Mouse (Mus musculus): Measurements from ENCODE around the gene Supt3. TPM values are rescaled to one million over a fixed set of nuclear protein-coding genes. Genes with fewer than 3 reads are reported as not detected.

Supt3 gene
- polyA plus RNA-seq, 1 experiment = 15.9 TPM

GRCm38 (mm10) chr17:45051971-45052370, 275.0 kb downstream of the Supt3 start:
- no peak overlapping the region for H3K9ac ChIP-seq (ENCODE audit: low read depth, poor library complexity, severe bottlenecking)
- no peaks in the 10 kb centered on the region for H3K36me3 ChIP-seq (ENCODE audit: control insufficient read depth, insufficient read depth, low read length, poor library complexity, severe bottlenecking)
- no peaks in the 10 kb centered on the region for H3K27me3 ChIP-seq (ENCODE audit: control insufficient read depth, insufficient read depth, low read length, poor library complexity, severe bottlenecking)
- no peaks in the 10 kb centered on the region for H3K9me3 ChIP-seq (replicated peaks; ENCODE audit: control insufficient read depth, insufficient read depth, low read length, poor library complexity, severe bottlenecking)
- TF ChIP-seq CTCF (IDR thresholded peaks at IDR 0.05; ENCODE audit: low read depth, low read length) = no peak
- TF ChIP-seq EP300 (IDR thresholded peaks at IDR 0.05; ENCODE audit: insufficient read depth, low read depth, low read length) = no peak
- TF ChIP-seq POLR2A (IDR thresholded peaks at IDR 0.05; ENCODE audit: insufficient read depth, low read length) = no peak
- no peak overlapping the region for H3K4me3 ChIP-seq (ENCODE audit: low read depth, low read length)
- no peak overlapping the region for H3K27ac ChIP-seq (ENCODE audit: insufficient read depth, low read length)
- no peaks in the 10 kb centered on the region for H3K4me1 ChIP-seq (ENCODE audit: control insufficient read depth, insufficient read depth, low read length)

GRCm38 (mm10) chr17:45053371-45053770, 276.4 kb downstream of the Supt3 start:
- no peaks in the 10 kb centered on the region for H3K4me1 ChIP-seq (ENCODE audit: control insufficient read depth, insufficient read depth, low read length)
- H3K9ac ChIP-seq (ENCODE audit: low read depth, poor library complexity, severe bottlenecking) = no peak overlapping the region
- H3K27me3 ChIP-seq (ENCODE audit: control insufficient read depth, insufficient read depth, low read length, poor library complexity, severe bottlenecking) = no peaks in the 10 kb centered on the region
- no peaks in the 10 kb centered on the region for H3K9me3 ChIP-seq (replicated peaks; ENCODE audit: control insufficient read depth, insufficient read depth, low read length, poor library complexity, severe bottlenecking)
- TF ChIP-seq EP300 (IDR thresholded peaks at IDR 0.05; ENCODE audit: insufficient read depth, low read depth, low read length) (no peak), POLR2A (IDR thresholded peaks at IDR 0.05; ENCODE audit: insufficient read depth, low read length) (no peak), CTCF (IDR thresholded peaks at IDR 0.05; ENCODE audit: low read depth, low read length) (no peak)
- H3K36me3 ChIP-seq (ENCODE audit: control insufficient read depth, insufficient read depth, low read length, poor library complexity, severe bottlenecking) = no peaks in the 10 kb centered on the region
- H3K27ac ChIP-seq (ENCODE audit: insufficient read depth, low read length) = no peak overlapping the region
- H3K4me3 ChIP-seq (ENCODE audit: low read depth, low read length) = no peak overlapping the region

GRCm38 (mm10) chr17:45054526-45054925, 277.6 kb downstream of the Supt3 start:
- H3K9ac ChIP-seq (ENCODE audit: low read depth, poor library complexity, severe bottlenecking) = no peak overlapping the region

DNA sequence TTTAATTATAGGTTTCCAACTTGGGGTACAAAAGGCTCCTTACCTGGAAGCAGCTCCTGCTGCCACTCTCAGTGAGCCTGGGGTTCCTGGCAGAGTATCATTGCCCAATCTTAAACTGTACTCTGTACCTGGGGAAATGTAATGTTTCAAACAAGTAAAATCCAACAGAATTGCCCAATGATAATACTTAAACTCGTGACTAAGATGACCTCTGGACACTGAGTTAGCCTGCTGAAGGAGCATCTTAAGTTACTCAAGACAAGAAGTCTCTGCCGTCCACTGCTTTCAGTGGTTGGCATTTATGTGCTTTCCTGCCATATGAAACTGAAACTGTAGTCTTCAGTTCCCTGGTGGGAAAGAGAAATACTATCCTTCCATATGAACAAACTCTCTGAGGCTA, 279.9 kb downstream of the Supt3 start:
- Histone ChIP-seq H3K27ac (ENCODE audit: insufficient read depth, low read length) (no peak overlapping the region), H3K4me1 (ENCODE audit: control insufficient read depth, insufficient read depth, low read length) (no peaks in the 10 kb centered on the region), H3K9ac (ENCODE audit: low read depth, poor library complexity, severe bottlenecking) (no peak overlapping the region), H3K36me3 (ENCODE audit: control insufficient read depth, insufficient read depth, low read length, poor library complexity, severe bottlenecking) (no peaks in the 10 kb centered on the region), H3K27me3 (ENCODE audit: control insufficient read depth, insufficient read depth, low read length, poor library complexity, severe bottlenecking) (no peaks in the 10 kb centered on the region), H3K4me3 (ENCODE audit: low read depth, low read length) (no peak overlapping the region), H3K9me3 (replicated peaks; ENCODE audit: control insufficient read depth, insufficient read depth, low read length, poor library complexity, severe bottlenecking) (no peaks in the 10 kb centered on the region)
- TF ChIP-seq EP300 (IDR thresholded peaks at IDR 0.05; ENCODE audit: insufficient read depth, low read depth, low read length) (no peak), CTCF (IDR thresholded peaks at IDR 0.05; ENCODE audit: low read depth, low read length) (no peak), POLR2A (IDR thresholded peaks at IDR 0.05; ENCODE audit: insufficient read depth, low read length) (no peak)

More at GRCm38 (mm10) chr17:45054526-45054925, 277.6 kb downstream of the Supt3 start:
- TF ChIP-seq CTCF (IDR thresholded peaks at IDR 0.05; ENCODE audit: low read depth, low read length) (no peak), POLR2A (IDR thresholded peaks at IDR 0.05; ENCODE audit: insufficient read depth, low read length) (no peak), EP300 (IDR thresholded peaks at IDR 0.05; ENCODE audit: insufficient read depth, low read depth, low read length) (no peak)
- no peaks in the 10 kb centered on the region for H3K27me3 ChIP-seq (ENCODE audit: control insufficient read depth, insufficient read depth, low read length, poor library complexity, severe bottlenecking)
- no peak overlapping the region for H3K4me3 ChIP-seq (ENCODE audit: low read depth, low read length)
- H3K4me1 ChIP-seq (ENCODE audit: control insufficient read depth, insufficient read depth, low read length) = no peaks in the 10 kb centered on the region
- no peak overlapping the region for H3K27ac ChIP-seq (ENCODE audit: insufficient read depth, low read length)
- no peaks in the 10 kb centered on the region for H3K9me3 ChIP-seq (replicated peaks; ENCODE audit: control insufficient read depth, insufficient read depth, low read length, poor library complexity, severe bottlenecking)
- H3K36me3 ChIP-seq (ENCODE audit: control insufficient read depth, insufficient read depth, low read length, poor library complexity, severe bottlenecking) = no peaks in the 10 kb centered on the region

- no peak for TF ChIP-seq EP300 (IDR thresholded peaks at IDR 0.05; ENCODE audit: insufficient read depth, low read depth, low read length)
- no peak for TF ChIP-seq POLR2A (IDR thresholded peaks at IDR 0.05; ENCODE audit: insufficient read depth, low read length)
- no peak for TF ChIP-seq CTCF (IDR thresholded peaks at IDR 0.05; ENCODE audit: low read depth, low read length)
- no peaks in the 10 kb centered on the region for H3K27me3 ChIP-seq (ENCODE audit: control insufficient read depth, insufficient read depth, low read length, poor library complexity, severe bottlenecking)
- H3K4me1 ChIP-seq (ENCODE audit: control insufficient read depth, insufficient read depth, low read length) = no peaks in the 10 kb centered on the region
- no peaks in the 10 kb centered on the region for H3K9me3 ChIP-seq (replicated peaks; ENCODE audit: control insufficient read depth, insufficient read depth, low read length, poor library complexity, severe bottlenecking)
- no peak overlapping the region for H3K27ac ChIP-seq (ENCODE audit: insufficient read depth, low read length)
- no peaks in the 10 kb centered on the region for H3K36me3 ChIP-seq (ENCODE audit: control insufficient read depth, insufficient read depth, low read length, poor library complexity, severe bottlenecking)
- H3K4me3 ChIP-seq (ENCODE audit: low read depth, low read length) = no peak overlapping the region
- H3K9ac ChIP-seq (ENCODE audit: low read depth, poor library complexity, severe bottlenecking) = no peak overlapping the region
Measured at GRCm38 (mm10) chr17:45057780-45058179, 280.8 kb downstream of the Supt3 start.

- no peaks in the 10 kb centered on the region for H3K27me3 ChIP-seq (ENCODE audit: control insufficient read depth, insufficient read depth, low read length, poor library complexity, severe bottlenecking)
- H3K4me3 ChIP-seq (ENCODE audit: low read depth, low read length) = no peak overlapping the region
- H3K9me3 ChIP-seq (replicated peaks; ENCODE audit: control insufficient read depth, insufficient read depth, low read length, poor library complexity, severe bottlenecking) = no peaks in the 10 kb centered on the region
- H3K36me3 ChIP-seq (ENCODE audit: control insufficient read depth, insufficient read depth, low read length, poor library complexity, severe bottlenecking) = no peaks in the 10 kb centered on the region
- H3K4me1 ChIP-seq (ENCODE audit: control insufficient read depth, insufficient read depth, low read length) = no peaks in the 10 kb centered on the region
- H3K9ac ChIP-seq (ENCODE audit: low read depth, poor library complexity, severe bottlenecking) = no peak overlapping the region
- no peak overlapping the region for H3K27ac ChIP-seq (ENCODE audit: insufficient read depth, low read length)
- TF ChIP-seq POLR2A (IDR thresholded peaks at IDR 0.05; ENCODE audit: insufficient read depth, low read length) (no peak), CTCF (IDR thresholded peaks at IDR 0.05; ENCODE audit: low read depth, low read length) (no peak), EP300 (IDR thresholded peaks at IDR 0.05; ENCODE audit: insufficient read depth, low read depth, low read length) (no peak)
Measured at GRCm38 (mm10) chr17:45058566-45059363, 281.8 kb downstream of the Supt3 start.

All from ES-Bruce4 (cell line).